Mouse (Mus musculus): Measurements from ENCODE around the gene Rims4. TPM values are rescaled to one million over a fixed set of nuclear protein-coding genes. Genes with fewer than 3 reads are reported as not detected.

Rims4 gene
- polyA plus RNA-seq, 1 experiment from 2014 or later, result 5.6 TPM

DNA sequence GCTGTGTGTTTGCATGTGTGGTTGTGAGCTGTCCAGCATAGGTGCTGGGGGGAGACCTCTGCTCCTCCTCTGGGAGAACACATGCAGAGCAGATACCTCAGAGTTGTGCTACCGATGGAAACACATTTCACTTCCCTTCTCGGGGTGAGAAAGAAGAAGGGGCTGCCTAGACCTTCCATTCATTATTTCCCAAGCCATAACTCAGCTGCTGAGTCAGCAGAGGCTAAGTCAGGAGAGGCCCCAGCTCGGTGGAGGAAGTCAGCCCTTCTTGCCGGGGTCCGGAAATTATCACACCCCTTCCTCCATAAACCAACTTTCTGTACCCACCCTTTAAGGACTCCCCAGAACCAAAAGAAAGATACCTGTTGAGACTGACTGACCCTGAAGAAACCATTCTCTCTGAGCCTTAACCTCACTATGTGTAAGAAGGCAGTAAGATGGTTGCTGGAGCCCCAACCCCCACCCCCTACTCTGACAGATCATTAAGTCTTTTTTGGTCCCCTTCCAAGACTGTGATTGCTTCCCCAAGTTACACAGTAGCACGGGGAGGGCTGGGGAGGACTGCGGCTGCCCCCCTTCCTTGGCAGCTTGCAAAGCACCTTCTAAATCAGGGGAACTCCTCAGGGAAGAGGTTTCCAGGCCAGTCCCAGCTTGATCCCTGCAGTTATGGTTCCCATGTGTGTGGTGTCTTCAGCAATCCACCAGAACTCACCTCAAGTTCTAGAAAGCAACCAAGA is 10.1 kb upstream of the Rims4 start:
- no peak for ATAC-seq (ENCODE audit: low FRiP score)
- WGBS, result 74% methylated on average over 7 of the region's 7 CpGs
- Histone ChIP-seq H3K4me2 (replicated peaks) (no peak overlapping the region), H3K9me3 (replicated peaks) (no peaks in the 10 kb centered on the region), H3K27ac (no peak overlapping the region), H3K4me3 (no peak overlapping the region), H3K4me1 (no peaks in the 10 kb centered on the region), H3K36me3 (no peaks in the 10 kb centered on the region), H3K9ac (no peak overlapping the region), H3K27me3 (no peaks in the 10 kb centered on the region)

DNA sequence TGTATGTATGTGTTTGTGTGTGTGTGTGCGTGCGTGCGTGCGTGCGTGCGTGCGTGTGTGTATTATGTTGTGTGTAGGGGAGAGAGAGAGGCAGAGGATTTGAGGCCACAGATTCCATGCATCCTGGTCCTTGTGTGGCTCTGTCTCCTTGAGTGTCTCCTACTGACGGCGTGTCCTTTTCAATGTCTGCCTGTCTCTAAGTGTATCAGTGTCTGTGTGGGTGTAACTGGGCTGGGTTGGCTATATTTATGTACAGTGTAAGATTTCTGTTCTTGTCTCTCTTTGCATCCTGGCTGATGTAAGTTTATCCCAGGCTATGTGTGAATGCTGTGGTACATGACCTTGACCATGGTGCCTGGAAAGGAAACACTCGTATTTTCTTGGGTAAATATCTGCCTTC is 6.6 kb upstream of the Rims4 start:
- H3K4me2 ChIP-seq (replicated peaks), result no peak overlapping the region
- ATAC-seq (ENCODE audit: low FRiP score), result no peak
- 90% methylated on average over 10 of the region's 10 CpGs for WGBS
- H3K4me1 ChIP-seq, result no peaks in the 10 kb centered on the region
- no peaks in the 10 kb centered on the region for H3K36me3 ChIP-seq
- H3K27me3 ChIP-seq, result peaks cover 29% of the 10 kb centered on the region
- H3K27ac ChIP-seq, result no peak overlapping the region
- no peak overlapping the region for H3K4me3 ChIP-seq
- H3K9me3 ChIP-seq (replicated peaks), result no peaks in the 10 kb centered on the region
- no peak overlapping the region for H3K9ac ChIP-seq

- H3K4me1 ChIP-seq, result no peaks in the 10 kb centered on the region
- ATAC-seq (ENCODE audit: low FRiP score), result no peak
These were observed 6.0 kb upstream of the Rims4 start for GRCm38 (mm10) chr2:163924531-163924930.

GRCm38 (mm10) chr2:163923113-163923512 is 4.6 kb upstream of the Rims4 start:
- no peak for ATAC-seq (ENCODE audit: low FRiP score)
- Histone ChIP-seq H3K9me3 (replicated peaks) (no peaks in the 10 kb centered on the region), H3K27me3 (peaks cover 45% of the 10 kb centered on the region)

More at GRCm38 (mm10) chr2:163924531-163924930, 6.0 kb upstream of the Rims4 start:
- H3K9me3 ChIP-seq (replicated peaks), result no peaks in the 10 kb centered on the region
- 82% methylated on average over 3 of the region's 3 CpGs for WGBS
- peaks cover 34% of the 10 kb centered on the region for H3K27me3 ChIP-seq
- H3K4me2 ChIP-seq (replicated peaks), result no peak overlapping the region
- no peak overlapping the region for H3K27ac ChIP-seq
- no peak overlapping the region for H3K4me3 ChIP-seq
- H3K9ac ChIP-seq, result no peak overlapping the region
- no peaks in the 10 kb centered on the region for H3K36me3 ChIP-seq

DNA sequence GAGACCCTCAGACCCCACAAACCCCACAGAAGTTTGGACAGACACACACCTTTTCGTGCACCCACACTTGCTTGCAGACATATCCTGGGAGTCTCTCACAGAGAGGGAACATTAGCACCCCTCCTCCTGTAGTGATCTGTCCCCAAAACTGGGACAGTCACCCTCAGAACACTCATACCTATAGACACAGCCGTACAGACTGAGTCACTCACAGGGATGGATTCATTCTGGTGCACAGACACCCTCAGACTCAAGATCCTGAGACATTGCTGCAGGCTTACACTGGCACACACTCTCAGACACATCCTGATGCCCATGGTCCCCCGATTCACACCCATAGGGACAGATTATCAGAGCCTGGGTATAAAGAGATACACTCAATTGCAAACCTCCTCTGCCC is 1.1 kb upstream of the Rims4 start:
- H3K27me3 ChIP-seq, result peaks cover 75% of the 10 kb centered on the region

More at GRCm38 (mm10) chr2:163923113-163923512, 4.6 kb upstream of the Rims4 start:
- H3K36me3 ChIP-seq, result no peaks in the 10 kb centered on the region
- no peak overlapping the region for H3K9ac ChIP-seq
- H3K4me1 ChIP-seq, result peaks cover 9% of the 10 kb centered on the region
- no peak overlapping the region for H3K4me2 ChIP-seq (replicated peaks)
- no peak overlapping the region for H3K27ac ChIP-seq
- no peak overlapping the region for H3K4me3 ChIP-seq
- WGBS, result 53% methylated on average over 9 of the region's 9 CpGs

GRCm38 (mm10) chr2:163916703-163917102 is 1.8 kb downstream of the Rims4 start:
- Histone ChIP-seq H3K4me2 (replicated peaks) (no peak overlapping the region), H3K27me3 (peaks cover 63% of the 10 kb centered on the region), H3K9me3 (replicated peaks) (no peaks in the 10 kb centered on the region), H3K27ac (no peak overlapping the region), H3K4me3 (no peak overlapping the region), H3K36me3 (no peaks in the 10 kb centered on the region), H3K9ac (no peak overlapping the region), H3K4me1 (peaks cover 27% of the 10 kb centered on the region)
- 82% methylated on average over 7 of the region's 7 CpGs for WGBS
- no peak for ATAC-seq (ENCODE audit: low FRiP score)

More for the DNA sequence above, 1.1 kb upstream of the Rims4 start:
- H3K4me2 ChIP-seq (replicated peaks), result peak overlapping the region; percentile 96; the same call in 1 of the 2 replicates
- H3K36me3 ChIP-seq, result no peaks in the 10 kb centered on the region
- H3K4me1 ChIP-seq, result peaks cover 14% of the 10 kb centered on the region
- H3K27ac ChIP-seq, result no peak overlapping the region
- H3K9ac ChIP-seq, result no peak overlapping the region
- whole genome bisulfite sequencing, result 79% methylated on average over 3 of the region's 3 CpGs
- ATAC-seq (ENCODE audit: low FRiP score), result no peak
- peak overlapping the region; percentile 69; the same call in 1 of the 2 replicates for H3K4me3 ChIP-seq
- H3K9me3 ChIP-seq (replicated peaks), result no peaks in the 10 kb centered on the region

- 75% methylated on average over 9 of the region's 9 CpGs for WGBS
- H3K4me1 ChIP-seq, result peaks cover 27% of the 10 kb centered on the region
- H3K4me3 ChIP-seq, result no peak overlapping the region
- no peak for ATAC-seq (ENCODE audit: low FRiP score)
- no peaks in the 10 kb centered on the region for H3K36me3 ChIP-seq
- no peak overlapping the region for H3K9ac ChIP-seq
- no peak overlapping the region for H3K27ac ChIP-seq
- no peak overlapping the region for H3K4me2 ChIP-seq (replicated peaks)
- H3K9me3 ChIP-seq (replicated peaks), result no peaks in the 10 kb centered on the region
- peaks cover 49% of the 10 kb centered on the region for H3K27me3 ChIP-seq
These were observed 3.1 kb downstream of the Rims4 start for GRCm38 (mm10) chr2:163915294-163915791.

GRCm38 (mm10) chr2:163914107-163914506 is 4.4 kb downstream of the Rims4 start:
- H3K27ac ChIP-seq, result peak overlapping the region; percentile 52; the same call in 1 of the 2 replicates
- H3K4me2 ChIP-seq (replicated peaks), result peak overlapping the region; percentile 30
- no peaks in the 10 kb centered on the region for H3K36me3 ChIP-seq
- no peak overlapping the region for H3K9ac ChIP-seq
- peak; percentile 62 for ATAC-seq (ENCODE audit: low FRiP score)
- 2% methylated on average over 10 of the region's 10 CpGs for WGBS
- H3K27me3 ChIP-seq, result peaks cover 37% of the 10 kb centered on the region
- no peak overlapping the region for H3K4me3 ChIP-seq
- H3K4me1 ChIP-seq, result peaks cover 26% of the 10 kb centered on the region
- no peaks in the 10 kb centered on the region for H3K9me3 ChIP-seq (replicated peaks)

GRCm38 (mm10) chr2:163913704-163914103 is 4.8 kb downstream of the Rims4 start:
- H3K36me3 ChIP-seq, result no peaks in the 10 kb centered on the region
- H3K9ac ChIP-seq, result no peak overlapping the region
- H3K27me3 ChIP-seq, result peaks cover 34% of the 10 kb centered on the region
- ATAC-seq (ENCODE audit: low FRiP score), result no peak
- peaks cover 23% of the 10 kb centered on the region for H3K4me1 ChIP-seq
- 38% methylated on average over 7 of the region's 7 CpGs for WGBS
- no peak overlapping the region for H3K4me3 ChIP-seq
- H3K27ac ChIP-seq, result no peak overlapping the region; the same call in 1 of the 2 replicates
- no peaks in the 10 kb centered on the region for H3K9me3 ChIP-seq (replicated peaks)
- H3K4me2 ChIP-seq (replicated peaks), result peak overlapping the region; percentile 30

DNA sequence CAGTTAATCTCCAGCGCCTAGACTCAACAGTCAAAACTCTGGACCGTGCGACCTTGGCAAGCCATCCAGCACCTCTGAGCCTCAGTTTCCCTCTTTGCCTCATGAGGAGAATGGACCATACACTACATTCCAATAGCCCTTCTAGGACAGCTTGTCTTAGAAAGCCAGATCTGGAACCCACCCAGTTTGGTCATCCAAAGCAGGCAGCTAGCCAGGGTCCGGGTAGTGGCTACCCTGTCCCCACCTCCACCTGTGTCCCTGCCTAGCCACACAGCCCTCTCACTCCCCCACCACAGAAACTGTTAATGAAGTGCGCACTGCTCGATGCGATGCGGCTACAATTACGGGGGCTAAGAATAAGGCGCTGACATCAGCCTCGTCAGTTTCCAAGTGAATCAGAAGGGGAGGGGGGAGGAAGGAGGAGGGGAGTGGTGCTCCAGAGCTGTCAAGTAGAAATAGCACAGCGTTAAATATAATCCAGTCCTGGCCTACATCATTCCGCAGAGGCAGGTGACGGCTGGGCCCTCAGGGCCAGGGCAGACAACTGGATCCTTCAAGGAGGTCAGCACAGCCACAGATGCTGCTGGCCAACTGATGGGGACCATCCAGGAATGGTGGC is 6.5 kb downstream of the Rims4 start:
- Histone ChIP-seq H3K4me3 (no peak overlapping the region), H3K27me3 (peaks cover 18% of the 10 kb centered on the region), H3K9ac (no peak overlapping the region), H3K4me1 (peaks cover 15% of the 10 kb centered on the region), H3K4me2 (replicated peaks) (no peak overlapping the region), H3K9me3 (replicated peaks) (no peaks in the 10 kb centered on the region), H3K27ac (no peak overlapping the region), H3K36me3 (no peaks in the 10 kb centered on the region)
- 77% methylated on average over 14 of the region's 14 CpGs for WGBS
- ATAC-seq (ENCODE audit: low FRiP score), result no peak

DNA sequence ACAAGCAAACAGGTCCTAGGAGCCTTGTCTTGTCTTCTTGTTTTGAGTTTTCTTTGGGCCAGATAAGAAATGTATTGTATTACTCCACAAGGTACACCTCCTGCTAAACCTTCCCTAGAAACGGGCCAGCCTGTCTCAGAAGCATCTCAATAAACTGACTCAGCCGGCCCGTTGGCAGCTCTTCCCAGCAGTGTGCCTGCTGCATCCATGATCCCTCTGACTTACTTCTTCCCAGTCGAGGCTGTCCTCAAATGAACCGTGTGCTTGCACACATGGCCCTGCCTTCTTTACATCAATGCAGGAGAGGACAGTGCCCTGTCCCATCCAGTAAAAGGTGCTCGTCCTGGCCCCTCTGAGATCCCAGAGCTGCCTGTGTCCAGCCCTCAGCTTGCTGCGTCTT is 8.9 kb downstream of the Rims4 start:
- Histone ChIP-seq H3K9me3 (replicated peaks) (no peaks in the 10 kb centered on the region), H3K4me1 (peaks cover 13% of the 10 kb centered on the region), H3K4me2 (replicated peaks) (no peak overlapping the region), H3K27me3 (no peaks in the 10 kb centered on the region), H3K36me3 (no peaks in the 10 kb centered on the region), H3K9ac (no peak overlapping the region), H3K27ac (no peak overlapping the region), H3K4me3 (no peak overlapping the region)
- 86% methylated on average over 7 of the region's 7 CpGs for WGBS
- ATAC-seq (ENCODE audit: low FRiP score), result no peak

DNA sequence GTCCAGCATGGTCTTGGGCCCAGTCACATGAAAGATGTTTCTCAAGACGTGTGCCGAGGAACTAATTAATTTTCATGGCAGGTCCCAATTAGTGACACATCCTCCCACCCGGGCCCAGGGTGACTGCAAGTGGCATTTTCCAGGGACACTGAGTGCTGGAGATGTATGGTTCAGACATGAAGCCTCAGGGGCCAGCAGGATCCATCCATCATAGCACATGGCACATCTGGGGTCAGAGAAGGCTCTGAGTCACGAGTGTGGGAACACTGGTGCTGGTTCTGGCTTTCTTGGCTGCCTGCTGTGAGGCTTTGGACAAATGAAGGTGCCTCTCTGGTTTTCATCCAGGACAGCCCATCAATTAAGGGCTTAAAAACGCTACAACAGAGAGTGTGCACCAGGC is 11.4 kb downstream of the Rims4 start:
- Histone ChIP-seq H3K9ac (no peak overlapping the region), H3K27me3 (no peaks in the 10 kb centered on the region), H3K4me2 (replicated peaks) (no peak overlapping the region), H3K4me1 (0 out of 2 replicates have a peak, but pooled peaks cover 2% of the 10 kb centered on the region), H3K9me3 (replicated peaks) (no peaks in the 10 kb centered on the region), H3K36me3 (no peaks in the 10 kb centered on the region), H3K4me3 (no peak overlapping the region), H3K27ac (no peak overlapping the region)
- no peak for ATAC-seq (ENCODE audit: low FRiP score)
- WGBS, result 59% methylated on average over 5 of the region's 5 CpGs

Measured in hindbrain, embryonic 12.5 days (tissue).